ENCODE assay signal across 9 mouse cellular contexts in the genomic region with DNA sequence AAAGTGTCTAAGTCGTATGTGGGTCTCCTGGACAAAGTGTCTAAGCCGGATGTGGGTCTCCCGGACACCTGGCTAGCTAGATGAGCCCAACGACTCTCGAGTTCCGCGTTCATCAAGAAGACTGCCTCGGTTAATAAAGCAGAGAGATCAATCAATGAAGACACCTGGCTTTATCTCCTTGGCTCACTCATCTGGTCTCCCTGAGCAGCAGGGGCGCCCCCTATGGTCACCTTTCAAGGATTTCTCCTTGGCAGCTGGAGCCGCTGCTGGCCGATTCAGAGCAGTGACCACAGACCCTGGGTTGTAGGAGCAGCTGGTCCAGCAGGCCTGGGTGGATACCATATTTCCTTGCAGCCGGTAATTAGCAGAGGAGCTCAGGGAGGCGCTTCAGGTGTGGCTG. TPM values are rescaled to one million over a fixed set of nuclear protein-coding genes. Genes with fewer than 3 reads are reported as not detected.
DNase-seq lines count a peak whose midpoint lies in the region; ATAC-seq and TF ChIP-seq lines count a peak whose summit lies in the region.
"Had no signal": no experiment of that assay in that cellular context is flagged by ENCODE, and none has a peak within 500 bp of the region (broad histone marks: within the 10 kb centered on the region; RNA-seq: fewer than 3 reads in every experiment).

No protein-coding gene starts in this region.

- DNase-seq in layer of hippocampus, adult 2 months (ENCODE audit: low spot score in 2 of 2): no peak
- no peak for DNase-seq in layer of hippocampus, postnatal 25 days (ENCODE audit: extremely low spot score in 1 of 2, low spot score in 1 of 2)
- peak; percentile 66 for DNase-seq in embryonic facial prominence, embryonic 11.5 days (ENCODE audit: low spot score)
- peak; percentile 59 for DNase-seq in naive thymus-derived CD4-positive, alpha-beta T cell, adult 2 months (ENCODE audit: low read depth)
- no peak for DNase-seq in natural killer cell, adult 2 months (ENCODE audit: low spot score in 2 of 2)
- no peak for DNase-seq in ovary, postnatal 14 days (ENCODE audit: low spot score)

- H3K4me2 ChIP-seq in embryonic facial prominence, embryonic 11.5 days (ENCODE audit: low read depth, low read length): no peak overlapping the region
- H3K4me2 ChIP-seq in intestine, embryonic 15.5 days (replicated peaks): peak overlapping the region; percentile 99; the same call in 1 of the 2 replicates

- peaks cover 3% of the 10 kb centered on the region for H3K4me1 ChIP-seq in embryonic facial prominence, embryonic 11.5 days (ENCODE audit: control insufficient read depth, insufficient read depth, low read length)
- H3K4me1 ChIP-seq in intestine, embryonic 15.5 days (replicated peaks): peaks cover 20% of the 10 kb centered on the region

- H3K9ac ChIP-seq in embryonic facial prominence, embryonic 11.5 days (replicated peaks; ENCODE audit: low read length): no peak overlapping the region
- no peak overlapping the region for H3K9ac ChIP-seq in intestine, embryonic 15.5 days

- WGBS in embryonic facial prominence, embryonic 11.5 days: 22% methylated on average over 13 of the region's 13 CpGs
- WGBS in intestine, embryonic 15.5 days: 18% methylated on average over 13 of the region's 13 CpGs

- ATAC-seq in embryonic facial prominence, embryonic 11.5 days (replicated peaks; ENCODE audit: insufficient number of reproducible peaks, low FRiP score, low TSS enrichment, low read depth): no peak
- no peak for ATAC-seq in intestine, embryonic 15.5 days
- ATAC-seq in megakaryocyte-erythroid progenitor cell, adult 5-6 weeks (replicated peaks; ENCODE audit: low FRiP score, low TSS enrichment, poor library complexity, severe bottlenecking): no peak

- no peaks in the 10 kb centered on the region for H3K9me3 ChIP-seq in embryonic facial prominence, embryonic 11.5 days (replicated peaks; ENCODE audit: control insufficient read depth, low read length)
- no peaks in the 10 kb centered on the region for H3K9me3 ChIP-seq in intestine, embryonic 15.5 days

- H3K27ac ChIP-seq in layer of hippocampus, adult 2 months: no peak overlapping the region
- no peak overlapping the region for H3K27ac ChIP-seq in embryonic facial prominence, embryonic 11.5 days (replicated peaks; ENCODE audit: low read depth, low read length)
- H3K27ac ChIP-seq in intestine, embryonic 15.5 days: no peak overlapping the region

- no peaks in the 10 kb centered on the region for H3K36me3 ChIP-seq in embryonic facial prominence, embryonic 11.5 days (replicated peaks; ENCODE audit: control insufficient read depth, insufficient read depth, low read depth, low read length)
- no peaks in the 10 kb centered on the region for H3K36me3 ChIP-seq in intestine, embryonic 15.5 days

- peaks cover 20% of the 10 kb centered on the region for H3K27me3 ChIP-seq in embryonic facial prominence, embryonic 11.5 days (ENCODE audit: control insufficient read depth, insufficient read depth, low read length)
- H3K27me3 ChIP-seq in intestine, embryonic 15.5 days (replicated peaks): peaks cover 26% of the 10 kb centered on the region

- no peak overlapping the region for H3K4me3 ChIP-seq in layer of hippocampus, adult 2 months
- no peak overlapping the region; the same call in 1 of the 2 replicates for H3K4me3 ChIP-seq in embryonic facial prominence, embryonic 11.5 days (ENCODE audit: low read depth, low read length)
- 0 out of 2 replicates have a peak overlapping the region, but pooled peaks have one; percentile 63 for H3K4me3 ChIP-seq in intestine, embryonic 15.5 days (replicated peaks)

- TF ChIP-seq CTCF in layer of hippocampus, adult 2 months (conservative IDR thresholded peaks at IDR 0.05): peak; percentile 64

RNA-seq across cellular contexts. Expression of gene Slc16a8, which starts 7.8 kb away (rescaled TPM):
- not detected for total RNA-seq in layer of hippocampus, adult 2 months (2021)
- total RNA-seq in layer of hippocampus, postnatal 25 days (2021): not detected
- polyA plus RNA-seq in embryonic facial prominence, embryonic 11.5 days (2014; fragmentation: Nextera tagmentation; extraction: Ambion mirVana): 0.28 TPM in 1 of 2 replicates, not detected in the other
- 0.16 TPM in 1 of 2 replicates, not detected in the other for polyA plus RNA-seq in intestine, embryonic 15.5 days (2015; fragmentation: Nextera tagmentation; extraction: Ambion mirVana)
- not detected in 2 replicates for total RNA-seq in megakaryocyte-erythroid progenitor cell, adult 5-6 weeks (2014; fragmentation: Nextera tagmentation)
- not detected in 2 replicates for total RNA-seq in megakaryocyte-erythroid progenitor cell, adult 5-6 weeks (2017)
- polyA plus RNA-seq: liver, embryonic 16.5 days had no signal

RNA-seq across cellular contexts. Expression of gene Baiap2l2, which starts 23.0 kb away (rescaled TPM):
- 1 to 10 TPM; 1.2 to 2.7 TPM for total RNA-seq in layer of hippocampus, adult 2 months (2021)
- total RNA-seq in layer of hippocampus, postnatal 25 days (2021): 1 to 10 TPM; 3.3 to 4.2 TPM
- polyA plus RNA-seq in embryonic facial prominence, embryonic 11.5 days (2014; fragmentation: Nextera tagmentation; extraction: Ambion mirVana): 1.9 and 5.2 TPM in 2 replicates
- polyA plus RNA-seq in intestine, embryonic 15.5 days (2015; fragmentation: Nextera tagmentation; extraction: Ambion mirVana): 12.3 and 14.7 TPM in 2 replicates
- not detected in 2 replicates for total RNA-seq in megakaryocyte-erythroid progenitor cell, adult 5-6 weeks (2014; fragmentation: Nextera tagmentation)
- not detected in 2 replicates for total RNA-seq in megakaryocyte-erythroid progenitor cell, adult 5-6 weeks (2017)

RNA-seq across cellular contexts. Expression of gene Gm49486, which starts 33.2 kb away (rescaled TPM):
- total RNA-seq in layer of hippocampus, adult 2 months (2021): under 1 TPM; 0.31 to 0.49 TPM
- total RNA-seq in layer of hippocampus, postnatal 25 days (2021): under 1 TPM; 0.94 to 0.98 TPM
- polyA plus RNA-seq in embryonic facial prominence, embryonic 11.5 days (2014; fragmentation: Nextera tagmentation; extraction: Ambion mirVana): 0.32 and 0.41 TPM in 2 replicates
- 0.27 and 0.35 TPM in 2 replicates for polyA plus RNA-seq in intestine, embryonic 15.5 days (2015; fragmentation: Nextera tagmentation; extraction: Ambion mirVana)
- total RNA-seq in megakaryocyte-erythroid progenitor cell, adult 5-6 weeks (2014; fragmentation: Nextera tagmentation): not detected in 2 replicates
- total RNA-seq in megakaryocyte-erythroid progenitor cell, adult 5-6 weeks (2017): 0.08 TPM in 1 of 2 replicates, not detected in the other

RNA-seq across cellular contexts. Expression of gene Pick1, which starts 33.4 kb away (rescaled TPM):
- 10 to 100 TPM; 46.1 to 49.7 TPM for total RNA-seq in layer of hippocampus, adult 2 months (2021)
- 10 to 100 TPM; 42.0 to 50.6 TPM for total RNA-seq in layer of hippocampus, postnatal 25 days (2021)
- 17.2 and 18.0 TPM in 2 replicates for polyA plus RNA-seq in embryonic facial prominence, embryonic 11.5 days (2014; fragmentation: Nextera tagmentation; extraction: Ambion mirVana)
- 44.2 and 50.1 TPM in 2 replicates for polyA plus RNA-seq in intestine, embryonic 15.5 days (2015; fragmentation: Nextera tagmentation; extraction: Ambion mirVana)
- 15.8 and 20.9 TPM in 2 replicates for total RNA-seq in megakaryocyte-erythroid progenitor cell, adult 5-6 weeks (2014; fragmentation: Nextera tagmentation)
- total RNA-seq in megakaryocyte-erythroid progenitor cell, adult 5-6 weeks (2017): 8.9 and 11.4 TPM in 2 replicates

Comparison
In these comparisons a context has a peak if more than half of its experiments do, and no peak if none do; other contexts are left out.
1. DNase-seq: peak in embryonic facial prominence, embryonic 11.5 days (single experiment) and naive thymus-derived CD4-positive, alpha-beta T cell, adult 2 months (single experiment); none in layer of hippocampus, adult 2 months (0 of 2), layer of hippocampus, postnatal 25 days (0 of 2), natural killer cell, adult 2 months (0 of 2) and ovary, postnatal 14 days (single experiment).